Mouse (Mus musculus) hindbrain, postnatal 0 days (tissue): ENCODE measurements around the gene Pknox2. TPM values are rescaled to one million over a fixed set of nuclear protein-coding genes. Genes with fewer than 3 reads are reported as not detected.

Experiments
- ATAC-seq: fragments of 200-750 bp; cut with Nextera tagmentation; 2 replicates; pipeline ENCODE4 v1.8.0; 2017; ENCODE audit warnings: mild to moderate bottlenecking, moderate TSS enrichment, moderate library complexity
- DNase-seq: peaks from one replicate; pipeline ENCODE4 v3.0.0-alpha.2; 2015; ENCODE audit warnings: low spot score
- H3K27ac ChIP-seq: fragments of 300-500 bp; sonication (generic); 2 replicates; pipeline ENCODE4 v1.5.1; 2014; ENCODE audit warnings: mild to moderate bottlenecking
- H3K27me3 ChIP-seq: fragments of 300-500 bp; sonication (generic); 2 replicates; pipeline ENCODE4 v1.6.1; 2014; ENCODE audit warnings: low read length, mixed read lengths; ENCODE audit not compliant: insufficient read depth
- H3K36me3 ChIP-seq: fragments of 300-500 bp; sonication (generic); 2 replicates; pipeline ENCODE4 v1.6.1; 2014; ENCODE audit warnings: low read length, mixed read lengths; ENCODE audit not compliant: insufficient read depth
- H3K4me1 ChIP-seq: fragments of 300-500 bp; sonication (generic); 2 replicates; pipeline ENCODE4 v1.6.1; 2014; ENCODE audit warnings: antibody characterized with exemption, low read length, mixed read lengths; ENCODE audit not compliant: insufficient read depth
- H3K4me2 ChIP-seq: fragments of 300-500 bp; sonication (generic); 2 replicates; pipeline ENCODE4 v1.6.1; 2014; ENCODE audit warnings: low read depth, mild to moderate bottlenecking, low read length, moderate library complexity, mixed read lengths
- H3K4me3 ChIP-seq: fragments of 300-500 bp; sonication (generic); 2 replicates; pipeline ENCODE4 v1.5.1; 2014; ENCODE audit warnings: low read length
- H3K9ac ChIP-seq: fragments of 300-500 bp; sonication (generic); replicated peaks from 2 replicates; pipeline ENCODE4 v1.6.1; 2014; ENCODE audit warnings: mild to moderate bottlenecking, low read length, moderate library complexity, mixed read lengths
- H3K9me3 ChIP-seq: fragments of 300-500 bp; sonication (generic); 2 replicates; pipeline ENCODE4 v1.6.1; 2016; ENCODE audit warnings: low read length, mixed read lengths
- CTCF ChIP-seq: IDR thresholded peaks from 2 replicates; pipeline ENCODE4 v1.5.1; 2016; ENCODE audit warnings: antibody characterized with exemption, control low read depth, low read depth
- WGBS: fragments of 180-500 bp; shearing (Covaris S2); extraction: QIAGEN DNeasy Blood & Tissue Kit; methylation state at CpG from one replicate; pipeline ENCODE4 v1.1.7; 2014; 5-methylcytosine and 5-hydroxymethylcytosine counted together
- polyA plus RNA-seq: library from polyadenylated mRNA; unstranded; fragments of >200 nt; fragmentation: Nextera tagmentation; extraction: Ambion mirVana; gene quantifications from 2 replicates; pipeline ENCODE4 v1.2.1, GENCODE M21; 2015
- total RNA-seq: library from RNA; depleted of rRNA; stranded (reverse); fragments of >200 nt; gene quantifications from 2 replicates; pipeline ENCODE4 v1.2.3, GENCODE M21; 2014

The Pknox2 gene
- total and polyA plus RNA-seq, 2 experiments from 2014 or later, result 22.2 to 23.5 TPM

DNA sequence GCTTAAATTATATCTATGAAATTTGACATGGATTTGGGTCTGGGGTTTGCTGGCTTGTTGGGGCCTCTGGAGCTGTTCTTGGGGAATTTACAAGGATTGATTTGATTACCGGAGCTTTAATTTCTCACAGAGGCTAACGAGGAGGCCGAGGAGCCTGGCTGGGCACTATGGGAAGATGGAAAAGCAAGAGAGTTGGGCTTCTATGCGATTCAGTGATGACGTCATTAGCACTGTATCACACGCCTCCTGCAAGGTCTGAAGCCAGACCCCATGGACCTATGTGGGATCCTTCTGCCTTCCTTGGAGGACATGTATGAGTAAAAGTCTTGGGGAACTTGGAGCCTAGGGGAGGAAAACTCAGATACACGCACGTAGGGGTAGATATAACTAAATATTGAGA lies 30.3 kb upstream of the Pknox2 start:
- WGBS, result 36% methylated on average over 8 of the region's 8 CpGs
- H3K4me2 ChIP-seq, result no peak overlapping the region
- H3K27ac ChIP-seq, result peak overlapping the region; percentile 42; the same call in 1 of the 2 replicates
- H3K9me3 ChIP-seq, result no peaks in the 10 kb centered on the region
- 0 out of 2 replicates have a peak, but pooled peaks cover 9% of the 10 kb centered on the region for H3K4me1 ChIP-seq
- no peak overlapping the region for H3K4me3 ChIP-seq
- ATAC-seq (no peak), DNase-seq (no peak)
- no peak for TF ChIP-seq CTCF
- no peak overlapping the region for H3K9ac ChIP-seq
- H3K36me3 ChIP-seq, result no peaks in the 10 kb centered on the region
- no peaks in the 10 kb centered on the region for H3K27me3 ChIP-seq

DNA sequence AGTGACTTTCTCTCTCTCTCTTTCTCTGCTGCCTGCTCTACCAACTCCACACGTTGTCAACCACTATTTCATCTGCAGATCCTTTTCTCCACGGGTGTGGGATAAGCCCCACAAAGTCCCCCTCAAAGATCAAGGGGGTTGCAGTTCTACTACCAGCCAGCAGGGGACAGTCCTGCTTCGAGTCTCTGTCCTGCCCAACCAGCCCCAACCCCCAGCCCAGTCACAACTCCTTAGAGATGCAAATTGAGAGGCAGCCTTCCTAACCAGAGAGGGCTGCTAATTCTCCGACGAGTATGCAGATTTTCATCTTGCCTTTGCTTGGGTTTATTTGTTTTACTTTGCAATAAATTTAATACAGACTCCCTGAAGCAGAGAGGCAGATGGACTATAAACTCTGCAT lies 29.9 kb upstream of the Pknox2 start:
- peak; percentile 94 for TF ChIP-seq CTCF
- DNase-seq (peak; percentile 79), ATAC-seq (peak; percentile 75)
- H3K27me3 ChIP-seq, result no peaks in the 10 kb centered on the region
- H3K9me3 ChIP-seq, result no peaks in the 10 kb centered on the region
- 5% methylated on average over 5 of the region's 5 CpGs for WGBS
- 0 out of 2 replicates have a peak, but pooled peaks cover 9% of the 10 kb centered on the region for H3K4me1 ChIP-seq
- H3K9ac ChIP-seq, result no peak overlapping the region
- no peak overlapping the region for H3K4me2 ChIP-seq
- no peak overlapping the region for H3K4me3 ChIP-seq
- no peaks in the 10 kb centered on the region for H3K36me3 ChIP-seq
- peak overlapping the region; percentile 42; the same call in 1 of the 2 replicates for H3K27ac ChIP-seq

DNA sequence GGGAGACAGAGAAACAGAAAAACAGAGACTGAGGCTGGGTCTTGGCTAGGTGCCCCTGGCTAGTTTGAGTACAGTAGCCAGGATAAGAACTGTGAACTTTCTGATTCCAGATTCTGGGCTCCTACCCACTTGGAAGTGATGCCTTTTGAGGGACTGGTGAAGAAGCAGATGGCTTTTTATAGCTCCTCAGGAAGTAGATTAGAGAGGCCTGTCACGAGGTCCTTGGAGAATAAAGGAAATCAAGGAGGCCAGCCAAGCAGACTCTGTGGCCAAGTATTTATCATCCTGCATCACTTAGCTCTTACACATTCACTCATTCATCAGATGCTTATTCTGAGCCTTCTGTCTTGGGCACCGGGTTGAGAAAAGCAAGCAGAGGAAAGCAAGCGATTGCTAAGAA lies 28.8 kb upstream of the Pknox2 start:
- H3K36me3 ChIP-seq, result no peaks in the 10 kb centered on the region
- no peaks in the 10 kb centered on the region for H3K27me3 ChIP-seq
- 32% methylated on average over 3 of the region's 3 CpGs for WGBS
- ATAC-seq (no peak), DNase-seq (peak; percentile 46)
- no peak overlapping the region for H3K9ac ChIP-seq
- no peaks in the 10 kb centered on the region for H3K9me3 ChIP-seq
- 0 out of 2 replicates have a peak, but pooled peaks cover 9% of the 10 kb centered on the region for H3K4me1 ChIP-seq
- no peak overlapping the region for H3K4me2 ChIP-seq
- TF ChIP-seq CTCF, result no peak
- H3K27ac ChIP-seq, result no peak overlapping the region
- no peak overlapping the region for H3K4me3 ChIP-seq

DNA sequence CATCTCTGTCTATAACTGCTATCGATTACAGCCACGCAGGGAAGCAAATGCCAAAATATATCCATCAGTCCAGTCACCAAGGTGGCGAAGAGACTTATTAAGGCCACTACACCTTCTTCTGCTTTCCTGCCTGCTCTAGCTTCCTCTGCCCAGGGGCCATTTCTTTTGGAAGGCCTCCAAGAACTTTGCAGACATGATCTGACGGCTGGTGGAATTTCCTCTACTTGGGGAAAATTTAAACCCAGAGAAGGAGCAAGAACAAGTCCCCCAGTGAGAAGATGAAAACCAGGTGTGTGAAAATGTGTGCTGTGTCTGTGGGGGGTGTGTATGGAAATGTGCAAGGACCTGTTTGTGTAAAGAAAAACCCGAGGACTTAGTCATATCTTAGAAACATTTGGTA lies 26.2 kb upstream of the Pknox2 start:
- Histone ChIP-seq H3K9ac (no peak overlapping the region), H3K27ac (no peak overlapping the region), H3K36me3 (no peaks in the 10 kb centered on the region), H3K4me2 (no peak overlapping the region), H3K27me3 (no peaks in the 10 kb centered on the region), H3K9me3 (no peaks in the 10 kb centered on the region), H3K4me3 (no peak overlapping the region), H3K4me1 (0 out of 2 replicates have a peak, but pooled peaks cover 5% of the 10 kb centered on the region)
- TF ChIP-seq CTCF, result no peak
- WGBS, result 67% methylated on average over 5 of the region's 5 CpGs
- DNase-seq, result peak; percentile 37
- no peak for ATAC-seq

DNA sequence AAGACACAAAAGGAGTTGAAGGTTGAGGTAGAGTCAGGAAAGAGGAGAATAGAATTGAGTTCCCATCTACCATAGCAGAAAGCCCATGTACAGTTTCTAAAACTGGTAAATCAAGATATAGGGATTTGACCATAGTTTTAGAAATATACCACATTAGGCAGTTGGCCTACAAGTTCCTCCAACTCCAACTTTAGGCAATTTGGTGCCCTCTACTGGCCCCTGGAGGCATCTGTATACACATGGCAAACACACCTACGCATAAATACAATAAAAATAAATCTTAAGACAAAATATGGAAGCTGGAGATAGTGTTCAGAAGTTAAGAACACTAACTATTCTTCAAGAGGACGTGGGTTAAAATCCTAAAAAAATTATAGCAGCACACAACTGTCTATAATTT lies 19.7 kb upstream of the Pknox2 start:
- no peak overlapping the region for H3K27ac ChIP-seq
- H3K4me3 ChIP-seq, result no peak overlapping the region
- no peak overlapping the region for H3K4me2 ChIP-seq
- H3K36me3 ChIP-seq, result no peaks in the 10 kb centered on the region
- H3K9ac ChIP-seq, result no peak overlapping the region
- peak; percentile 43 for DNase-seq
- H3K27me3 ChIP-seq, result no peaks in the 10 kb centered on the region
- no peaks in the 10 kb centered on the region for H3K4me1 ChIP-seq
- peak; percentile 44 for TF ChIP-seq CTCF
- 81% methylated on average over 2 of the region's 2 CpGs for WGBS
- no peaks in the 10 kb centered on the region for H3K9me3 ChIP-seq
- no peak for ATAC-seq

DNA sequence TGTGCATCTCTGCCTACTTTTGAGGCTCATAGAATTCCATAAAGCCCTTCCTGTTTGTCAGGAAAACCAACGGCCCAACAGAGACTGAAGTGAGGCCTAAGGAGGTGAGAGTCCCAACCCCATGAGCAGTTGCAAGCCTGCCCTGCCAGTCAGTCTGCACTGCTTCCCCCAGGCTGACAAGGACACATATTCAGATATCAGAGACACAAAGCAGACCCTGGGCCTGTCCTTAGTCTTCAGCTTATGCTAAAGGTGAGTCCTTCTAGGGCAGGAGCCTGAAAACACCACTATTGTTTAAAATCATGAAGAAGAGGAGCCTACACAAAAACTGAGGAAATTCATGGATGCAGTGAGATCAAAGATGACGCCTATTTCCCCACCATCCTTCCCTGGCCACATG lies 13.5 kb upstream of the Pknox2 start:
- no peak for ATAC-seq
- 63% methylated on average over 2 of the region's 2 CpGs for WGBS
- Histone ChIP-seq H3K36me3 (no peaks in the 10 kb centered on the region), H3K27ac (no peak overlapping the region), H3K4me3 (no peak overlapping the region), H3K4me2 (no peak overlapping the region), H3K9me3 (no peaks in the 10 kb centered on the region), H3K9ac (no peak overlapping the region), H3K4me1 (no peaks in the 10 kb centered on the region), H3K27me3 (no peaks in the 10 kb centered on the region)
- TF ChIP-seq CTCF, result no peak
- no peak for DNase-seq

DNA sequence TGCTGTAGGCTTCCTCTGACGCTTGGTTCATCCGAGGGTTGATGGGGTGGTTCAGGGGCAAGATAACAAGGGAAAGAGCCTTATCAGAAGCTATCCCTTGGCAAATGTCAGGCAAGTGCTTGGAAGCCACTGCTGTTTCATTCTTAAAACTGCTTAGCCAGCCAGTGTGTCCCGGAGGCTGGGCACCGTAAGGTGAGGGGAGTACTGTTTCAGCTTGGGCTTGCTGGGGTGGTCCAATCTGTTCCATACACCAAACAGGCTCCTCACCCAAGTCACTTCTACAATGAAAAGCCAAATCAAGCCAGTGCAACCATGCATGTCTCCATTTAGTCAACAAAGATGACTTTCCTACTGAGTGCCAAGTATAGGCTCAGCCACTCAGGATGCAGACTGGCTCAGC lies 679 bp upstream of the Pknox2 start:
- peaks cover 7% of the 10 kb centered on the region; the same call in 1 of the 2 replicates for H3K4me1 ChIP-seq
- H3K27ac ChIP-seq, result no peak overlapping the region
- DNase-seq (no peak), ATAC-seq (no peak)
- no peak overlapping the region for H3K9ac ChIP-seq
- H3K4me2 ChIP-seq, result no peak overlapping the region
- WGBS, result 59% methylated on average over 4 of the region's 4 CpGs
- no peak overlapping the region for H3K4me3 ChIP-seq
- no peaks in the 10 kb centered on the region for H3K9me3 ChIP-seq
- no peaks in the 10 kb centered on the region for H3K27me3 ChIP-seq
- no peaks in the 10 kb centered on the region for H3K36me3 ChIP-seq
- TF ChIP-seq CTCF, result no peak
